Mouse (Mus musculus) effector memory CD4-positive, alpha-beta T cell, adult 5 months (primary cell): ENCODE measurements around the gene Myh7b. TPM values are rescaled to one million over a fixed set of nuclear protein-coding genes. Genes with fewer than 3 reads are reported as not detected.

Experiments used
- polyA plus RNA-seq: library from polyadenylated mRNA; unstranded; fragments of 100-300 nt; shearing (Covaris generic); gene quantifications from one replicate; pipeline ENCODE4 v1.2.1, GENCODE M21; 2017

Myh7b gene
- not detected for polyA plus RNA-seq

DNA sequence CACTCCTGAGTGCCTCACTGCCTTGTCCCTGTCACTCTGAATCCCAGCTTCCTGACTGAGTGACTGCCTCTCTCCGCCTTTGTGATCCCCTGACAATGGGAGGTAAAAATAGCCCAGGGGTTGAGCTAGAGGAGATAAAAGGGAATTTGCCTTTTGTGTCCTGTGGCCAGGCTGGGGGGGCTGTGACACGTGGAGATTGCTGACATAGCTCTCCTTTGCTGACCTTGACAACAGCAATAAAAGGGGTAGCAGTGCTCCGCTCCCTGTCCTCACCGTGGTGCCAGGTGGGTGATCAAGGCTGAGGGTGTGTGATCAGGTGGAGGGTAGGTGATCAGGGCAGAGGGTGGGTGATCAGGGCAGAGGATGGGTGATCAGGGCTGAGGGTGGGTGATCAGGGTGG lies at the start of gene Myh7b:
Gene Myh7b, plus strand, starts transcription at position 235 of the 400 bp plus-strand sequence.

DNA sequence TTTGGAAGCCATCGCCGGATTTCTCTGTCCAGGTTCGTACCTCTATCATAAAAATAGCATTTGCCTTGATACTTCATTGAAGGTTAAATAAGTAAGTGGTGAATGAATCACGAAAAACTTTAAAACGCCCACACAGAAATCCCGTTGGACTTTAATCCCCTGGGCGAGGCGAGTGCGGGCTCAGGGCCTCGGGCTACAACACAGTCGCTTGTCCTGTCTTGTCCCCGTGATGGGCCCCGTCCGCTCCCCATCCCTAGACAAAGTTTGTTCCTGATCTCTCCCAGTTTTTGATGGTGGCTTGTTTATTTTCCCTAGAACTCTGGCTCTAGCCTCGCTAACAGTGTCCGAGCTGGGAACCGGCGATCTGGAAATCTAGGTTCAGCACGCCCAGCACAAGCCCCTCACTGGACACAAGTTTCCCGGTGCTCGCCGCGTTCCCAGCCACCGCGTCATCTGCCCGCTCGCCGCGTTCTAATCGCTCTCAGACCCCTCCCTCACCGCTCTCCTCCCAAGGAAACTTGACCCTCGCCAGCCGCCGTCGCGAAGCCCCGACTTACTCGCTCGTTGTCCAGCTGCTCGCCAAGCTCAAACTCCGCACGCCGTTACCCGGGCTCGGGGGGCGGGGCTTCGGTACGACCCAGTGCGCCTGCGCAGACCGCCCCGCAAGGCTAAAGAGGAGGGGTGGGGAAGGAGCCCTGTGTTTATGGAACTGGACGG lies 18.7 kb upstream of the Myh7b start, which contains the start of gene Gss:
Gene Gss, minus strand, starts transcription at position 674 of the 717 bp plus-strand sequence.

Other genes with a start within 250 kb of the Myh7b start
- gene Trp53inp2, start 230.2 kb upstream of the Myh7b start, polyA plus RNA-seq, result 56.3 TPM
- 32.0 TPM for gene Ncoa6, start 137.3 kb upstream of the Myh7b start, polyA plus RNA-seq
- gene Acss2, start 93.3 kb upstream of the Myh7b start, polyA plus RNA-seq, result 65.3 TPM
- gene Ggt7, start 93.0 kb upstream of the Myh7b start, polyA plus RNA-seq, result 6.4 TPM
- 16.2 TPM for gene Gss, start 18.4 kb upstream of the Myh7b start, polyA plus RNA-seq
- gene Trpc4ap, start 81.2 kb downstream of the Myh7b start, polyA plus RNA-seq, result 149 TPM
- 46.7 TPM for gene Edem2, start 118.3 kb downstream of the Myh7b start, polyA plus RNA-seq
- gene Gm17581, start 124.7 kb downstream of the Myh7b start, polyA plus RNA-seq, result not detected
- gene Procr, start 139.9 kb downstream of the Myh7b start, polyA plus RNA-seq, result not detected
- 0.12 TPM for gene Mmp24, start 164.1 kb downstream of the Myh7b start, polyA plus RNA-seq
- 40.6 TPM for gene BC029722, start 208.2 kb downstream of the Myh7b start, polyA plus RNA-seq
- 159 TPM for gene Eif6, start 215.7 kb downstream of the Myh7b start, polyA plus RNA-seq
- gene Fam83c, start 223.6 kb downstream of the Myh7b start, polyA plus RNA-seq, result not detected